Mouse (Mus musculus) limb, embryonic 12.5 days (tissue): Measurements from ENCODE around the gene Cpeb2. TPM values are rescaled to one million over a fixed set of nuclear protein-coding genes. Genes with fewer than 3 reads are reported as not detected.

Source experiments
- ATAC-seq: fragments of 200-750 bp; cut with Nextera tagmentation; 2 replicates; pipeline ENCODE4 v1.8.0; 2017; ENCODE audit warnings: low read depth, moderate TSS enrichment; ENCODE audit not compliant: insufficient number of reproducible peaks, insufficient read depth, low FRiP score, low TSS enrichment
- H3K27ac ChIP-seq: fragments of 300-500 bp; sonication (generic); 2 replicates; pipeline ENCODE4 v1.5.1; 2016; ENCODE audit warnings: mild to moderate bottlenecking, moderate library complexity
- H3K27me3 ChIP-seq: fragments of 300-500 bp; sonication (generic); 2 replicates; pipeline ENCODE4 v1.6.1; 2016; ENCODE audit warnings: mild to moderate bottlenecking, moderate library complexity
- H3K36me3 ChIP-seq: fragments of 300-500 bp; sonication (generic); 2 replicates; pipeline ENCODE4 v1.6.1; 2016; ENCODE audit warnings: mild to moderate bottlenecking, moderate library complexity
- H3K4me1 ChIP-seq: fragments of 300-500 bp; sonication (generic); replicated peaks from 2 replicates; pipeline ENCODE4 v1.6.1; 2016
- H3K4me2 ChIP-seq: fragments of 300-500 bp; sonication (generic); 2 replicates; pipeline ENCODE4 v1.6.1; 2016; ENCODE audit warnings: mild to moderate bottlenecking, moderate library complexity
- H3K4me3 ChIP-seq: fragments of 300-500 bp; sonication (generic); replicated peaks from 2 replicates; pipeline ENCODE4 v1.5.1; 2016; ENCODE audit warnings: mild to moderate bottlenecking
- H3K9ac ChIP-seq: fragments of 300-500 bp; sonication (generic); replicated peaks from 2 replicates; pipeline ENCODE4 v1.6.1; 2016; ENCODE audit warnings: mild to moderate bottlenecking, moderate library complexity
- H3K9me3 ChIP-seq: fragments of 300-500 bp; sonication (generic); 2 replicates; pipeline ENCODE4 v1.6.1; 2016; ENCODE audit warnings: mild to moderate bottlenecking, moderate library complexity
- WGBS: fragments of 180-500 bp; shearing (Covaris S2); methylation state at CpG from one replicate; pipeline ENCODE4 v1.1.7; 2016; 5-methylcytosine and 5-hydroxymethylcytosine counted together
- polyA plus RNA-seq: library from polyadenylated mRNA; unstranded; fragments of >200 nt; fragmentation: Nextera tagmentation; extraction: Ambion mirVana; gene quantifications from 2 replicates; pipeline ENCODE4 v1.2.1, GENCODE M21; 2016

Cpeb2 gene
- polyA plus RNA-seq, 1 experiment from 2014 or later: 1.3 TPM

DNA sequence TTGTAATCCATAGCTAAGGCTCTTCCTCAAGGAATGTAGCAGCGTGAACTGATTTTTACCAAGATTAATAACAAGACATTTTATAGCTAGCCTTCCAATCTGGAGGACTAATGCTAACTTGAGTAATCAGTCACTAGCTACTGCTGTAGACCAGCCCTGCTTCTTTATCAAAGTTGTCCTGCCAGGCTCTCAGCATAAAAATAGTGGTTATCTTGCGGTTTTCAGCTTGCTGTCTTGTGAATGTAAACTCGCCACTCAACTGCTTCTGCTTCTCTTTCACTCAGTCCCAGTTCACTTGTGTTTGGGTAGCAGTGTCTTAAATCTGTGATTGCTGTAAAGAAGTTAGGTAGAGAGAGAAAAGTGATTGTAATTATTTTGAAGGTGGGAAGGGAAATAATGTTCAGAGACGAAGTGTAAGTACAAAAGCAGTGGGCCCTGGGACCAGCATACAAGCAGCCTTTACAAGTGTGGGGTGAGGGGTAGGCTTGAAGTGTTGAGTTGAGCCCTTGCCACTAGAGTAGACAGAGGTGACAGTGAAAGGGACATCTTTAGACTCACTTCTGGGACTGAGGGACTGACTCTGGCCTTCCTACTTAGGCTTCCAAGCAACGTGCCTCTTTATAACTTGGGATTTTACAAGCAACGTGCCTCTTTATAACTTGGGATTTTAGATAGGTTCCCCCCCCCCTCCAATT, 6.3 kb downstream of the Cpeb2 start:
- Histone ChIP-seq H3K4me3 (no peak overlapping the region), H3K9ac (no peak overlapping the region), H3K27ac (no peak overlapping the region), H3K4me2 (no peak overlapping the region), H3K4me1 (peaks cover 12% of the 10 kb centered on the region), H3K36me3 (no peaks in the 10 kb centered on the region), H3K27me3 (peaks cover 11% of the 10 kb centered on the region), H3K9me3 (no peaks in the 10 kb centered on the region)
- WGBS: 75% methylated on average over 6 of the region's 6 CpGs
- no peak for ATAC-seq

DNA sequence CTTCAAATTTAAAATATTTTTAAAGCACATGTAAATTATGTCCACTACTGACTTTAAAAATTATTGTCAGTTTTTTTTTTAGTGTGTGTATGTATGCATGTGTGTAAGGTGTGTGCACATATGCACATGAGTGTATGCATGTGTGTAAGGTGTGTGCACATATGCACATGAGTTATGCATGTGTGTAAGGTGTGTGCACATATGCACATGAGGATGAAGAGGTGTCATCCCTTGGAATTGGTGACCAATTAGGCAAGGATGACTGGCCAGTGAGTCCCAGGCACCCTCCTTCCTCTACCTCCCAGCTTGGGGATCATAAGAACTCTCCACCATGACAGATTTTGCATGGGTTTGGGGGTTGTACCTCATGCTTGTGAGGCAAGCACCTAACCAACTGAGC, 7.8 kb downstream of the Cpeb2 start:
- Histone ChIP-seq H3K4me2 (no peak overlapping the region), H3K4me3 (no peak overlapping the region), H3K4me1 (peaks cover 4% of the 10 kb centered on the region), H3K36me3 (no peaks in the 10 kb centered on the region), H3K9me3 (no peaks in the 10 kb centered on the region), H3K27me3 (peaks cover 4% of the 10 kb centered on the region; the same call in 1 of the 2 replicates), H3K27ac (no peak overlapping the region), H3K9ac (no peak overlapping the region)
- no peak for ATAC-seq

DNA sequence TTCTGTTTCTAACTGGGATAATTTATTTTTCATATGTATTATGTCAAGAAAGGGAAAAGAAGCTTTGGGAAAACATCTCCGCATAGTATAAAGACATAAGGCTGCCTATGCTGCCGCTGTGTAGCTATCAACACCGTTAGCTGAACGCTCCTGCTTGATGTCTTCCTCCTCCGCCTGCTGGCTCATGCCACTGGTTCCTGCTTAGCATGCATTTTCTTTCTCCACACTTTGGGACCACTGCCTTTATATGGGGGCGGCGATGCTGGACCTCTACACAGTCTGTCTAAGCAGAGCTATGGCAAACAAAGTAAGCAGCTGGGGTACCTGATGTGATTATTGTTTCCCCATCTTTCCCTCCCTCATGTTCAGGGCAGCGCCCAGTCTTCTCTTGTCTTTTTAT, 13.3 kb downstream of the Cpeb2 start:
- Histone ChIP-seq H3K4me3 (no peak overlapping the region), H3K27me3 (no peaks in the 10 kb centered on the region), H3K27ac (no peak overlapping the region), H3K4me2 (no peak overlapping the region), H3K36me3 (no peaks in the 10 kb centered on the region), H3K9ac (no peak overlapping the region), H3K9me3 (no peaks in the 10 kb centered on the region), H3K4me1 (no peaks in the 10 kb centered on the region)
- ATAC-seq: no peak
- WGBS: 88% methylated on average over 8 of the region's 8 CpGs

DNA sequence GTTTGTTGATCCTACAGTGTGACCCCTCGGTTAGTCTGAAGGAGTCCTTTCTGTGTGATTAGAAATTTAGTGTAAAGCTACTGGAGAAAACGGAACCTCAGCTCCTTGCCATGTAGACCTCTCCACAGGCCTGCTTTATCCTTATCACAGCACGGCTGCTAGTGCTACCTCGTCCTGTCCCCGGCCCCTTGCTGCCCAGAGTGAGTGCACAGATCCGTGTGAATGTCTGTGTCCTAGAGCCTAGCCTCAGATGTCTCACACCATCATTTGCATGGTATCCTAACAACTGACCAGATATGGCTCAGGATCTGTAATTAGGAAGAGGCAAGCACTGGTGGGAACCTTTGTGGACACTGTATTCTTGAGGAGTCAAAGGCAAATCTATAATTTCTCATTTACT, 14.0 kb downstream of the Cpeb2 start:
- no peaks in the 10 kb centered on the region for H3K9me3 ChIP-seq
- 79% methylated on average over 6 of the region's 6 CpGs for WGBS

DNA sequence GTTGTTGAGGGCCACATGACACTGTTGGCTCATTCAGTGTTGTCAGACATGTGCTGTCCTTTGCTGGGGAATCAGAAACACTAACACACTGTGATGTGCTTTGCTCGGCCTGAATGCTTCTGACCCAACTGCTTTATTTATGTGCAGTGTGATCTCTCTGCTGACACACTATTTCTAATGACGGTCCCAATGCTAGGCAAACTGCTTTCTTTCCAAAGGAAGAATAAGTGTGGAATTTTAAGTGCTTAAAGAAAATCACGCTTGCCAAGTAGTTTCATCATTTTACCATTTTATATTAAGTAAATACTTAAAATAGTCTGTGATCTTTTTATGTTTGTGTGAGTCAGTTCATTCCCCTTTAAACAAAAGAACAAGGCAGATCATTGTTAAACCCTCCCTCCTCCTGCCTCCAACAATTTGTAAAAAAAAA, 15.0 kb downstream of the Cpeb2 start:
- Histone ChIP-seq H3K4me1 (no peaks in the 10 kb centered on the region), H3K9me3 (no peaks in the 10 kb centered on the region), H3K27me3 (no peaks in the 10 kb centered on the region), H3K4me3 (no peak overlapping the region), H3K27ac (no peak overlapping the region), H3K36me3 (no peaks in the 10 kb centered on the region), H3K9ac (no peak overlapping the region), H3K4me2 (no peak overlapping the region)
- ATAC-seq: no peak
- WGBS: 61% methylated on average over 3 of the region's 3 CpGs

More for the DNA sequence above, 14.0 kb downstream of the Cpeb2 start:
- Histone ChIP-seq H3K4me1 (no peaks in the 10 kb centered on the region), H3K27me3 (no peaks in the 10 kb centered on the region), H3K36me3 (no peaks in the 10 kb centered on the region), H3K4me2 (no peak overlapping the region), H3K4me3 (no peak overlapping the region), H3K9ac (no peak overlapping the region), H3K27ac (no peak overlapping the region)
- ATAC-seq: no peak

DNA sequence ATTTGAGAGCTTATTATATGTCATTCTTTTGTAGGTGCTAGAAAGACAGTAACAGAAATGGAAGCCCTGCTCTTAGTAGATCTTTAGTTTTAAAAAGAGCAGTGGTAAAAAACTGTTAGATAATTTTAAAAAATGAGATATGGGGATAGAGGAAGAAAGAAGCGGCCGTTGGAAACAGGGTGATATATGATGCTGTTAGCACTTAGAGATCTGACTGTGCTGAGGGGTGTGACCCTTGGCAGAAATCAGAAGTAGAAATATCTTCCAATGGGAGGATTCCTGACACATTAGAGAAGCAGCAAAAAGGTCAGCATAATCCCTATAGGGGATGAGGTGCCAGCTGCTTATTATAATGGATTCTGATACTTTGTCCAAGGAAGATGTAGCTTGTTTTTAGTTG, 24.5 kb downstream of the Cpeb2 start:
- Histone ChIP-seq H3K9me3 (no peaks in the 10 kb centered on the region), H3K27ac (no peak overlapping the region), H3K27me3 (no peaks in the 10 kb centered on the region), H3K9ac (no peak overlapping the region), H3K4me1 (no peaks in the 10 kb centered on the region), H3K4me3 (no peak overlapping the region), H3K4me2 (no peak overlapping the region), H3K36me3 (no peaks in the 10 kb centered on the region)
- ATAC-seq: no peak
- 81% methylated on average over 2 of the region's 2 CpGs for WGBS

DNA sequence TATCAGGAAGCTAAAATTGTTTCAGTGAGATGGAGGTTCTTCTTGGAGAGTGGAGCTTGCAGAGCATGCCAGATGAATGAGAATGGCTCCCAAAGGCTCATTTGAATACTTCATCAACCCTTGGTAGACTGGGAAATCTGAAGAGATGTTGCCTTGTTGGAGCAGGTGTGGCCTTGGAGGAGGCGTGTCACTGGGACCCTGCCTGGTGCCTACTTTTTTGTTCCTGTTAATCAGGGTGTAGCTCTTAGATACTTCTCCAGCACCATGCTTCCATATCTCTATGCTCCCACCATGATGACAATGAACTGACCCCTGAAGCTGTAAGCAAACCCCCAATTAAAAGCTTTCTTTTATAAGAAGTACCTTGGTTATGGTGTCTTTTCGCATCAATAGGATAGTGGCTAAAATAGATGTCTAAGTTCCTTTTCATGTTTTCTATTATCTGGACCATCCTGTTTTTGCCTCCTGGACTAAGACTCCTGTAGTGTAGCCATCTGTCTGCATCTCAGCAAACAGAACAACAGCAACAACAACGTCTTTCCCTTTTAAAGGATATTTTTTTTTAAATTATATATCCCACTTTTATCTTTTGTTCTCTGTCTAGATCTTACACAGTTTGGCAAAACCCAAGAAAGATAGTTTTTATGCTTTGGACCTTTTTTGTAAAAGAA, 25.6 kb downstream of the Cpeb2 start:
- no peak for ATAC-seq
- H3K4me3 ChIP-seq: no peak overlapping the region
- 88% methylated on average over 3 of the region's 3 CpGs for WGBS
- H3K9ac ChIP-seq: no peak overlapping the region
- no peak overlapping the region for H3K4me2 ChIP-seq
- no peaks in the 10 kb centered on the region for H3K9me3 ChIP-seq
- no peaks in the 10 kb centered on the region for H3K4me1 ChIP-seq
- no peak overlapping the region for H3K27ac ChIP-seq
- no peaks in the 10 kb centered on the region for H3K36me3 ChIP-seq
- H3K27me3 ChIP-seq: no peaks in the 10 kb centered on the region

DNA sequence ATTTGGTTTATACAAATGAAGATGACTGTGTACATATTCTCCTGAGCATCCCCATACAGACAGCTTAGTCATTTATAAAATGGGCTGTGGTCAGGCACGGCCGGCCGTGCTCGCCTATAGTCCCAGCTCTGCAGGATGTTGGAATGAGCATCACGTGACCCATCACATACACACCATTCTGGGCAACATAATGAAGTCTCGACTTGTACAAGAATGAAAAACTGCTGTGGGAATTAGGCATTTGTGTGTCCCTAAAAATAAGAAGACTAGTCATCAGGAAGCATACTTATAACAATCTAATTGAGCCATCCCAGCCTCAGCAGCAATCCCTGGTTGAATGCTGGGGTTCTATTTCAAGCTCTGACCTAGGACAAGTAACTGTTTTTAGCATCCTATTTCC, 28.8 kb downstream of the Cpeb2 start:
- Histone ChIP-seq H3K9me3 (no peaks in the 10 kb centered on the region), H3K9ac (no peak overlapping the region), H3K27me3 (no peaks in the 10 kb centered on the region), H3K4me1 (no peaks in the 10 kb centered on the region), H3K4me3 (no peak overlapping the region), H3K4me2 (no peak overlapping the region), H3K27ac (no peak overlapping the region), H3K36me3 (no peaks in the 10 kb centered on the region)
- ATAC-seq: no peak
- 84% methylated on average over 6 of the region's 6 CpGs for WGBS

DNA sequence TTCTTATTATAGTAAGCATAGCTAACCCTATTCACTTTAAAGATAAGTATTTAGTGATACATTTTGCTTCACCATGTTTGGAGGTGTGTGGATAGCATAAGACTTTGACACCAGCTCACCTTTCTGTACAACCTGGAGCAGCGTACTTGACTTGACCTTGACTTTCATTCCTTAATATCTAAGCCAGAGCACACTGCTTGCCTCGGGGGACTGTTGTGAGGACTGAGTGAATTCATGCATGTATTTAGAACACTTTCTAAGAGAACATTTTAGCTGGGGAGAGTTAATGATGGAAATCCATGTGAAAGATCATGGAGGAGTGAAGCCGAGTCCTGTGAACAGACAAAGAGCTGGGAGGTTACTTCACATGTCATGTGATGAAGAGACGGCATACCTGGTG, 31.0 kb downstream of the Cpeb2 start:
- Histone ChIP-seq H3K27ac (no peak overlapping the region), H3K4me1 (no peaks in the 10 kb centered on the region), H3K36me3 (no peaks in the 10 kb centered on the region), H3K9ac (no peak overlapping the region), H3K4me3 (no peak overlapping the region), H3K4me2 (no peak overlapping the region), H3K27me3 (no peaks in the 10 kb centered on the region), H3K9me3 (no peaks in the 10 kb centered on the region)
- ATAC-seq: no peak
- WGBS: 88% methylated on average over 4 of the region's 4 CpGs

DNA sequence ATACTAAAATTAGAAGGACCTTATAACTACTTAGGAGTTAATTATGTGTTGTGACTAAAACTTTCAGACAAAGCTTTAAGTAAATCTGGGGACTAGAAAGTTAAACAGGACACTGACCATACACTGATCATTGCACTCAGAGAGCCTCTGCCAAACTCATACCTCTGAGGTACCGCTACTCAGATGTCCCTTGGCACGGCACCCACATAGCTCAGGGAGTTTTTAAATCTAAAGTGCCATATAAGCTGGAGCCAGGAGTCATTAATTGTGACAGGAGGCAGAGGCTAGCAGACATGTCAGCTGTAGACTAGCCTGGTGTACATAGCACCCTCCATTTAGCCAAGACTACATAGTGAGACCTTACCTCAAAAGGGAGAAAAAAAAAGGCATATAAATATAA, 31.7 kb downstream of the Cpeb2 start:
- Histone ChIP-seq H3K27me3 (no peaks in the 10 kb centered on the region), H3K4me2 (no peak overlapping the region), H3K27ac (no peak overlapping the region), H3K4me1 (no peaks in the 10 kb centered on the region), H3K9me3 (no peaks in the 10 kb centered on the region), H3K9ac (no peak overlapping the region), H3K36me3 (no peaks in the 10 kb centered on the region), H3K4me3 (no peak overlapping the region)
- WGBS: 83% methylated on average over 2 of the region's 2 CpGs
- no peak for ATAC-seq

DNA sequence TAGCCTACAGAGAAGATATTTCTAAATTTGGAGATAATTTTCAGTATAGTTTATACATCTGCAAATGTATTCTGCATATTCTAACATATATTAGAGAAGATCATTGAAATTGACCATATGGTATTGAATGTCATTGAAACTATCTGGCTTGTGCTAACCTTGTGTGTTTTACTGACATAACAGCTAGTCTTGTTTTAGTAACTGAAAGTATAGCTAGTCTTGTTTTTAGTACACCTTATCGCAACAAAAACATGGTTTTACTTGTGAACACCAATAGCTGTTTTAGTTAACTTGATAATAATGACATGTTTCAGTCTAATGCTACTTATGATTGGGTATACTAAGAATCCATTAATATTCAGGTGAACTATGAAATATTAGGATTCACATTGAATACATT, 45.0 kb downstream of the Cpeb2 start:
- H3K27ac ChIP-seq: no peak overlapping the region
- no peak overlapping the region for H3K4me3 ChIP-seq
- H3K36me3 ChIP-seq: no peaks in the 10 kb centered on the region; the same call in 1 of the 2 replicates
- H3K4me2 ChIP-seq: no peak overlapping the region
- 91% methylated on average over 1 of the region's 1 CpGs for WGBS
- no peaks in the 10 kb centered on the region for H3K27me3 ChIP-seq
- no peaks in the 10 kb centered on the region for H3K4me1 ChIP-seq
- H3K9ac ChIP-seq: no peak overlapping the region
- no peaks in the 10 kb centered on the region for H3K9me3 ChIP-seq
- ATAC-seq: no peak

DNA sequence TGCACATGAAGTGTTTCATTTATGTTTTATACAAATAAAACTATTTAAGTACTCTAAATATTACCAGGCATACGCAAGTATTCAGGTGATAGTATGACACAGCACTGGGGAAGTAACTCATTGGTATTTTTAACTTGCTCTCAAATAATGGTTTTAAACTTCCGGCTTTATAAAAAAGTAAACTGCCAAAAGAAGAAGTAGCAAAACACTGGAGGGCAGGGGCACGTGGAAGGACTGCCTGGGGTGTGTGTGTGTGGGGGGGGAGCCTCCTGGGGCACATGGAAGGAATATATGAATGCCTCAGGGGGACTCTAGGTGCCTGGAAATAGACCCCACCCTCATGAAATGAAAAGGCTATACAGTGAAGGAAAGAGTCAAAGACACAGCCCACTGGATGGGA, 46.8 kb downstream of the Cpeb2 start:
- Histone ChIP-seq H3K4me1 (no peaks in the 10 kb centered on the region), H3K27ac (no peak overlapping the region), H3K9ac (no peak overlapping the region), H3K4me3 (no peak overlapping the region), H3K9me3 (no peaks in the 10 kb centered on the region), H3K4me2 (no peak overlapping the region), H3K36me3 (no peaks in the 10 kb centered on the region; the same call in 1 of the 2 replicates), H3K27me3 (no peaks in the 10 kb centered on the region)
- 86% methylated on average over 3 of the region's 3 CpGs for WGBS
- ATAC-seq: no peak
